Mouse (Mus musculus) regulatory T cell (primary cell): ENCODE measurements around the gene Sv2b.

Source experiments
- in situ Hi-C: fragments of 300-600 bp; cut with MboI, MseI; formaldehyde crosslinking; loops from one replicate; pipeline ENCODE4 v1.15.1; 2025; ENCODE audit warnings: high pct_unique_total_duplicates

Gene Sv2b

GRCm38 (mm10) chr7:75110689-75111088 lies 198.4 kb downstream of the Sv2b start:
- in situ Hi-C loops = loop anchor here (5.0 to 25.0 kb wide), 3 partner anchors 548 to 1076 kb away; partner anchors contain the start of gene Slco3a1

GRCm38 (mm10) chr7:75107441-75107840 lies 201.6 kb downstream of the Sv2b start:
- in situ Hi-C loops = loop anchor here (25.0 kb wide), 1 partner anchor 545 kb away; the partner anchor contains the start of gene Slco3a1

- in situ Hi-C loops = loop anchor here (25.0 kb wide), 1 partner anchor 542 kb away; the partner anchor contains the start of gene Slco3a1
These were observed 205.2 kb downstream of the Sv2b start for GRCm38 (mm10) chr7:75103900-75104299.

GRCm38 (mm10) chr7:75102536-75103332 lies 206.3 kb downstream of the Sv2b start:
- in situ Hi-C loops = loop anchor here (25.0 kb wide), 1 partner anchor 540 kb away; the partner anchor contains the start of gene Slco3a1

GRCm38 (mm10) chr7:75085473-75085872 lies 223.6 kb downstream of the Sv2b start:
- in situ Hi-C loops = no loop called here

GRCm38 (mm10) chr7:75080163-75080562 lies 228.9 kb downstream of the Sv2b start:
- in situ Hi-C loops = no loop called here

GRCm38 (mm10) chr7:75077560-75078208 lies 231.4 kb downstream of the Sv2b start:
- in situ Hi-C loops = no loop called here
